Mouse (Mus musculus) testis, adult 10 weeks (tissue): ENCODE measurements around the gene Gm21173. TPM values are rescaled to one million over a fixed set of nuclear protein-coding genes. Genes with fewer than 3 reads are reported as not detected.

Experiments
- polyA plus RNA-seq: library from polyadenylated mRNA; stranded (reverse); fragments of 350-450 nt; fragmentation: Illumina TruSeq; extraction: RNeasy Lipid Tissue Mini Kit (QIAGEN cat#74804); gene quantifications from one replicate; pipeline ENCODE4 v1.2.3, GENCODE M21; 2014; ENCODE audit warnings: low read depth, low replicate concordance

Gm21173 gene
- not detected for polyA plus RNA-seq

DNA sequence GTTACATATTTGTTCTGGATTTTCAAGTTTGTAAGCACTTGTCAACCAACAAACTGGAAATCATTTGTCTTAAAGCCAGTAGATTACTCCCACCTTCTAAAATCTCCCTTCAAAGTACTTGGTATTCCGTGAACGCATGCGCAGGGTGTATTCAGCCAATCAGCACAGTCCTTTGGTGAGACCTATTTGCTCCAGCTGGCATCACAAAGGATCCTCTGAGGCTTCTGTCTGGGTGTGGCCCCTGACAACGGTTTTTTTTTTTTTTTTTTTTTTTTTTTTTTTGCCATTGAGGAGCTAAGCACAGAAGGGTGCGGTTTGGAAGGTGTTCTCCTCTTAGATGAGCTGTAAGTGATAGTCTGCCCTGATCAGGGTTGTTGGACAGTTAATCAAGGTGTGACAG, at the start of gene Gm21173:
Gene Gm21173 (plus strand): TSS at position 301 of the 400 bp plus-strand sequence.

